Mouse (Mus musculus): ENCODE data around the gene 5430402E10Rik. TPM values are rescaled to one million over a fixed set of nuclear protein-coding genes. Genes with fewer than 3 reads are reported as not detected.
"Not testable (repeated sequence)": the region's sequence is repeated elsewhere in the genome, so short reads cannot be mapped to it uniquely, and the experiment has no call there.

The 5430402E10Rik gene
- not detected in 2 replicates for polyA plus RNA-seq (2012; ENCODE audit: insufficient read depth, insufficient read length, missing spikeins)

DNA sequence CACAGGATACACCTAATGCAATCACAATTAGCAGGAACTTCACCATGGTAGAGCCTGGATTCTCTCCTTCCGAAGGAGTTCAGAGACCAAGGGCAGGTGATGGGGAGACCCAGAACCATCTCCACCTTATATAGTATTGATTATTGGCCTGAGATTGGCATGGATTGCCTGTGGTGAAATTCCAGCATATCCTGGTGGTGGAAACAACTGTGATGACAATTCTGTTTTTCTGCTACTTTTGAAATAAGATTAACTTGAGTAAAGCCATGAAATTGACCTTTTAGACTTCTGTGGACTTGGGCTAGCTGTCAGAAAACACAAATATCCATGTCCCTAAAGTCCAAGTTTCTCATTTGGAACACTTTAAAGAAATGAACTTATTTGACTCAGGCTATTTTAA, at the start of gene 5430402E10Rik:
5430402E10Rik (minus strand) TSS at position 101 of the 400 bp plus-strand sequence.
- not testable (repeated sequence) for H3K27ac ChIP-seq (ENCODE audit: insufficient read depth, low read depth, low read length); H3K4me1 ChIP-seq (ENCODE audit: control insufficient read depth, insufficient read depth, low read length); H3K4me3 ChIP-seq (ENCODE audit: insufficient read depth, low read length)

DNA sequence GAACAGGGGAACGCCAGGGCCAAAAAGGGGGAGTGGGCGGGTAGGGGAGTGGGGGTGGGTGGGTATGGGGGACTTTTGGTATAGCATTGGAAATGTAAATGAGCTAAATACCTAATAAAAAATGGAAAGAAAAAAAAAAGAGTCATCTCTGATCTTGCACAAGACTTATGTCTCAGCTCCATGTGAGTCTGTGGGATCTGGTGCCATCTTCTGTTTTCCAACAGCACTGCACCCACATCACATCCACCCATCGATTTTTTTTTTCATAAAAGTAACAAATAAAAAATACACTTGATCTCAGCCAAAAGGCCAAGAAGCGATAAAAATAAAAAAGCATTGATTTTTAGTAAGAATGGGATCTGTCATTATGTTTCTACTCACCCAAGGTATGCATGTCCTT, 44.8 kb downstream of the 5430402E10Rik start:
- not testable (repeated sequence) for H3K4me3 ChIP-seq (ENCODE audit: insufficient read depth, low read length); H3K27ac ChIP-seq (ENCODE audit: insufficient read depth, low read depth, low read length); H3K4me1 ChIP-seq (ENCODE audit: control insufficient read depth, insufficient read depth, low read length)

Other genes with a start within 250 kb of the 5430402E10Rik start
- 39.9 and 50.5 TPM in 2 replicates for gene Prkx, start 128.8 kb downstream of the 5430402E10Rik start, polyA plus RNA-seq (2012; ENCODE audit: insufficient read depth, insufficient read length, missing spikeins)
- gene Pbsn, start 71.4 kb downstream of the 5430402E10Rik start, polyA plus RNA-seq (2012; ENCODE audit: insufficient read depth, insufficient read length, missing spikeins) = not detected in 2 replicates
- gene Gm14744, start 60.3 kb downstream of the 5430402E10Rik start, polyA plus RNA-seq (2012; ENCODE audit: insufficient read depth, insufficient read length, missing spikeins) = not detected in 2 replicates
- gene Obp1a, start 166.3 kb upstream of the 5430402E10Rik start, polyA plus RNA-seq (2012; ENCODE audit: insufficient read depth, insufficient read length, missing spikeins) = not detected in 2 replicates
- not detected in 2 replicates for gene Gm5938, start 200.4 kb upstream of the 5430402E10Rik start, polyA plus RNA-seq (2012; ENCODE audit: insufficient read depth, insufficient read length, missing spikeins)